ENCODE assay signal across 8 mouse cellular contexts in the genomic region with DNA sequence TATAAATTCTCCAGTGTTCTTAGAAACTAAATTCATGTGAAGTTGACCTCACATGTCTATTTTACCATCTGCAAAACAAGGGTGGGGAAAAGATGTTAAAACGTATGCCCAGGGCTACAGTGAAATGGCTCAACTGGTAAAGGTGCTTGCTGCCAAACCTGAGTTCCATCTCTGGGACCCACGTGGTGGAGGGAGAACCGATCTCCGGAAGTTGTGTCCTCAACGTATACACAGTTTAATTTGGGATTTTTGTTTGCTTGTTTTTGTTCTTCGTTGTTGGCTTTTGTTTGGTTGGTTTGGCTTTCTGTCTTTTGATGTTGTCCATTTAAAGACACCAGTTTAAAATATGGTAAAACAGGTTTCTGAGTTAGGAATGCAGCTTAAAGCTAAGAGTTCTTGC. TPM values are rescaled to one million over a fixed set of nuclear protein-coding genes. Genes with fewer than 3 reads are reported as not detected.
DNase-seq lines count a peak whose midpoint lies in the region; ATAC-seq and TF ChIP-seq lines count a peak whose summit lies in the region.

No protein-coding gene starts in this region.

- no peaks in the 10 kb centered on the region for H3K9me3 ChIP-seq in lung, embryonic 15.5 days
- no peaks in the 10 kb centered on the region for H3K9me3 ChIP-seq in embryonic facial prominence, embryonic 14.5 days (ENCODE audit: control insufficient read depth, low read length)
- H3K9me3 ChIP-seq in limb, embryonic 11.5 days (ENCODE audit: control insufficient read depth, low read length): no peaks in the 10 kb centered on the region

- H3K27me3 ChIP-seq in lung, embryonic 15.5 days: no peaks in the 10 kb centered on the region
- H3K27me3 ChIP-seq in embryonic facial prominence, embryonic 14.5 days (replicated peaks; ENCODE audit: control insufficient read depth, insufficient read depth, low read length): no peaks in the 10 kb centered on the region
- H3K27me3 ChIP-seq in limb, embryonic 11.5 days (ENCODE audit: control insufficient read depth, insufficient read depth, low read length): no peaks in the 10 kb centered on the region

- TF ChIP-seq POLR2A in olfactory bulb, adult 2 months (IDR thresholded peaks at IDR 0.05; ENCODE audit: insufficient read depth, low read depth, low read length): no peak

- H3K36me3 ChIP-seq in lung, embryonic 15.5 days: peaks cover 14% of the 10 kb centered on the region
- H3K36me3 ChIP-seq in embryonic facial prominence, embryonic 14.5 days (ENCODE audit: control insufficient read depth, insufficient read depth, low read length): peaks cover 27% of the 10 kb centered on the region
- H3K36me3 ChIP-seq in limb, embryonic 11.5 days (ENCODE audit: control insufficient read depth, insufficient read depth, low read length): no peaks in the 10 kb centered on the region

- peak overlapping the region; percentile 80 for H3K4me3 ChIP-seq in lung, embryonic 15.5 days
- H3K4me3 ChIP-seq in embryonic facial prominence, embryonic 14.5 days (ENCODE audit: low read depth, low read length): peak overlapping the region; percentile 98
- peak overlapping the region; percentile 91 for H3K4me3 ChIP-seq in limb, embryonic 11.5 days (ENCODE audit: low read depth, low read length)
- H3K4me3 ChIP-seq in olfactory bulb, adult 2 months (ENCODE audit: insufficient read depth, low read depth, low read length): peak overlapping the region; percentile 33

- no peak for DNase-seq in lung, postnatal 36 days
- no peak for DNase-seq in embryonic facial prominence, embryonic 14.5 days (ENCODE audit: low spot score)
- no peak for DNase-seq in limb, embryonic 11.5 days (ENCODE audit: low spot score)
- DNase-seq in left cerebral cortex, adult 9 months (ENCODE audit: low spot score in 2 of 2): no peak
- no peak for DNase-seq in retina, embryonic 14.5 days (ENCODE audit: low spot score)
- DNase-seq in kidney, postnatal 14 days: no peak

- H3K27ac ChIP-seq in lung, embryonic 15.5 days: no peak overlapping the region
- no peak overlapping the region for H3K27ac ChIP-seq in embryonic facial prominence, embryonic 14.5 days (replicated peaks; ENCODE audit: low read depth, low read length)
- H3K27ac ChIP-seq in limb, embryonic 11.5 days (replicated peaks; ENCODE audit: low read depth, low read length): no peak overlapping the region
- H3K27ac ChIP-seq in olfactory bulb, adult 2 months (ENCODE audit: insufficient read depth, low read depth, low read length): no peak overlapping the region

- TF ChIP-seq CTCF in olfactory bulb, adult 2 months (IDR thresholded peaks at IDR 0.05; ENCODE audit: insufficient read depth, low read depth, low read length): no peak

- H3K4me1 ChIP-seq in lung, embryonic 15.5 days: peaks cover 22% of the 10 kb centered on the region
- H3K4me1 ChIP-seq in embryonic facial prominence, embryonic 14.5 days (ENCODE audit: control insufficient read depth, insufficient read depth, low read length): peaks cover 13% of the 10 kb centered on the region
- peaks cover 4% of the 10 kb centered on the region; the same call in 1 of the 2 replicates for H3K4me1 ChIP-seq in limb, embryonic 11.5 days (ENCODE audit: control insufficient read depth, insufficient read depth, low read length)
- peaks cover 4% of the 10 kb centered on the region; the same call in 1 of the 2 replicates for H3K4me1 ChIP-seq in olfactory bulb, adult 2 months (ENCODE audit: control insufficient read depth, insufficient read depth, low read length)

- peak overlapping the region; percentile 80 for H3K4me2 ChIP-seq in lung, embryonic 15.5 days
- peak overlapping the region; percentile 90 for H3K4me2 ChIP-seq in embryonic facial prominence, embryonic 14.5 days (ENCODE audit: low read depth, low read length)
- H3K4me2 ChIP-seq in limb, embryonic 11.5 days (ENCODE audit: low read depth, severe bottlenecking): peak overlapping the region; percentile 80

- peak overlapping the region; percentile 86; the same call in 1 of the 2 replicates for H3K9ac ChIP-seq in lung, embryonic 15.5 days
- H3K9ac ChIP-seq in embryonic facial prominence, embryonic 14.5 days (ENCODE audit: low read depth, low read length): peak overlapping the region; percentile 92
- peak overlapping the region; percentile 96 for H3K9ac ChIP-seq in limb, embryonic 11.5 days (ENCODE audit: low read length)

- 39% methylated on average over 6 of the region's 6 CpGs for WGBS in lung, embryonic 15.5 days
- 50% methylated on average over 6 of the region's 6 CpGs for WGBS in embryonic facial prominence, embryonic 14.5 days
- WGBS in limb, embryonic 11.5 days: 56% methylated on average over 6 of the region's 6 CpGs
- WGBS in olfactory bulb, adult 2 months: 56% methylated on average over 6 of the region's 6 CpGs

- ATAC-seq in lung, embryonic 15.5 days (ENCODE audit: borderline replicate concordance, extremely low read depth, low FRiP score, low TSS enrichment): no peak
- ATAC-seq in embryonic facial prominence, embryonic 14.5 days (ENCODE audit: low read depth): no peak
- ATAC-seq in limb, embryonic 11.5 days (ENCODE audit: insufficient number of reproducible peaks, low FRiP score, low TSS enrichment, low read depth): no peak

RNA-seq across cellular contexts. Expression of a gene that starts 0.9 kb away (rescaled TPM):
- 40.6 and 43.8 TPM in 2 replicates for polyA plus RNA-seq in lung, embryonic 15.5 days (2015; fragmentation: Nextera tagmentation; extraction: Ambion mirVana)
- 51.2 and 56.7 TPM in 2 replicates for polyA plus RNA-seq in embryonic facial prominence, embryonic 14.5 days (2014; fragmentation: Nextera tagmentation; extraction: Ambion mirVana)
- polyA plus RNA-seq in limb, embryonic 11.5 days (2014; fragmentation: Nextera tagmentation; extraction: Ambion mirVana): 51.0 and 51.6 TPM in 2 replicates
- not detected in 2 replicates for polyA plus RNA-seq in olfactory bulb, adult 2 months (2012; ENCODE audit: insufficient read depth, insufficient read length, low replicate concordance, missing spikeins)

RNA-seq across cellular contexts. Expression of a gene that starts 0.9 kb away (rescaled TPM):
- 19.3 and 21.3 TPM in 2 replicates for polyA plus RNA-seq in lung, embryonic 15.5 days (2015; fragmentation: Nextera tagmentation; extraction: Ambion mirVana)
- polyA plus RNA-seq in embryonic facial prominence, embryonic 14.5 days (2014; fragmentation: Nextera tagmentation; extraction: Ambion mirVana): 16.2 and 17.3 TPM in 2 replicates
- 18.6 and 21.3 TPM in 2 replicates for polyA plus RNA-seq in limb, embryonic 11.5 days (2014; fragmentation: Nextera tagmentation; extraction: Ambion mirVana)
- polyA plus RNA-seq in olfactory bulb, adult 2 months (2012; ENCODE audit: insufficient read depth, insufficient read length, low replicate concordance, missing spikeins): not detected in 2 replicates

RNA-seq across cellular contexts. Expression of a gene that starts 44.5 kb away (rescaled TPM):
- polyA plus RNA-seq in lung, embryonic 15.5 days (2015; fragmentation: Nextera tagmentation; extraction: Ambion mirVana): 1,840 and 1,954 TPM in 2 replicates
- polyA plus RNA-seq in embryonic facial prominence, embryonic 14.5 days (2014; fragmentation: Nextera tagmentation; extraction: Ambion mirVana): 1,559 and 1,681 TPM in 2 replicates
- polyA plus RNA-seq in limb, embryonic 11.5 days (2014; fragmentation: Nextera tagmentation; extraction: Ambion mirVana): 1,902 and 2,130 TPM in 2 replicates
- not detected in 2 replicates for polyA plus RNA-seq in olfactory bulb, adult 2 months (2012; ENCODE audit: insufficient read depth, insufficient read length, low replicate concordance, missing spikeins)

RNA-seq across cellular contexts. Expression of a gene that starts 45.2 kb away (rescaled TPM):
- polyA plus RNA-seq in lung, embryonic 15.5 days (2015; fragmentation: Nextera tagmentation; extraction: Ambion mirVana): not detected in 2 replicates
- not detected in 2 replicates for polyA plus RNA-seq in embryonic facial prominence, embryonic 14.5 days (2014; fragmentation: Nextera tagmentation; extraction: Ambion mirVana)
- 0.68 and 0.98 TPM in 2 replicates for polyA plus RNA-seq in limb, embryonic 11.5 days (2014; fragmentation: Nextera tagmentation; extraction: Ambion mirVana)
- not detected in 2 replicates for polyA plus RNA-seq in olfactory bulb, adult 2 months (2012; ENCODE audit: insufficient read depth, insufficient read length, low replicate concordance, missing spikeins)

RNA-seq across cellular contexts. Expression of a gene that starts 54.0 kb away (rescaled TPM):
- polyA plus RNA-seq in lung, embryonic 15.5 days (2015; fragmentation: Nextera tagmentation; extraction: Ambion mirVana): 0.12 and 0.20 TPM in 2 replicates
- 0.51 TPM in 1 of 2 replicates, not detected in the other for polyA plus RNA-seq in embryonic facial prominence, embryonic 14.5 days (2014; fragmentation: Nextera tagmentation; extraction: Ambion mirVana)
- 0.81 TPM in 1 of 2 replicates, not detected in the other for polyA plus RNA-seq in limb, embryonic 11.5 days (2014; fragmentation: Nextera tagmentation; extraction: Ambion mirVana)
- polyA plus RNA-seq in olfactory bulb, adult 2 months (2012; ENCODE audit: insufficient read depth, insufficient read length, low replicate concordance, missing spikeins): not detected in 2 replicates

Comparison
In these comparisons a context has a peak if more than half of its experiments do, and no peak if none do; other contexts are left out.
1. H3K4me3 ChIP-seq: peak in every context shown above with its lines; median percentile 98 in embryonic facial prominence, embryonic 14.5 days; 91 in limb, embryonic 11.5 days; 80 in lung, embryonic 15.5 days; 33 in olfactory bulb, adult 2 months.
2. RNA of a gene that starts 0.9 kb away (polyA plus RNA-seq): 19.3 to 21.3 TPM in lung, embryonic 15.5 days, 18.6 to 21.3 TPM in limb, embryonic 11.5 days and 16.2 to 17.3 TPM in embryonic facial prominence, embryonic 14.5 days; not detected in olfactory bulb, adult 2 months; every median in the first group is over 10 times any median in the second.
3. RNA of a gene that starts 44.5 kb away (polyA plus RNA-seq): 1,902 to 2,130 TPM in limb, embryonic 11.5 days, 1,840 to 1,954 TPM in lung, embryonic 15.5 days and 1,559 to 1,681 TPM in embryonic facial prominence, embryonic 14.5 days; not detected in olfactory bulb, adult 2 months; every median in the first group is over 10 times any median in the second.
4. Peak in every context shown above with its lines, with median percentiles within 50 percentile points of each other: H3K4me2 ChIP-seq and H3K9ac ChIP-seq.